Mouse (Mus musculus) forebrain, embryonic 16.5 days (tissue): ENCODE results near the gene Gchfr. TPM values are rescaled to one million over a fixed set of nuclear protein-coding genes. Genes with fewer than 3 reads are reported as not detected.

Source experiments
- ATAC-seq: fragments of 200-750 bp; cut with Nextera tagmentation; 2 replicates; pipeline ENCODE4 v1.8.0; 2017; ENCODE audit warnings: mild to moderate bottlenecking, moderate library complexity
- H3K27ac ChIP-seq: fragments of 300-500 bp; sonication (generic); 2 replicates; pipeline ENCODE4 v1.5.1; 2014; ENCODE audit warnings: low read length, control low read depth
- H3K27me3 ChIP-seq: fragments of 300-500 bp; sonication (generic); replicated peaks from 2 replicates; pipeline ENCODE4 v1.6.1; 2014; ENCODE audit warnings: low read length; ENCODE audit not compliant: control insufficient read depth, insufficient read depth
- H3K36me3 ChIP-seq: fragments of 300-500 bp; sonication (generic); 2 replicates; pipeline ENCODE4 v1.6.1; 2014; ENCODE audit not compliant: control insufficient read depth, insufficient read depth
- H3K4me1 ChIP-seq: fragments of 300-500 bp; sonication (generic); replicated peaks from 2 replicates; pipeline ENCODE4 v1.6.1; 2014; ENCODE audit warnings: low read length; ENCODE audit not compliant: control insufficient read depth, insufficient read depth
- H3K4me2 ChIP-seq: fragments of 300-500 bp; sonication (generic); 2 replicates; pipeline ENCODE4 v1.6.1; 2014; ENCODE audit warnings: mild to moderate bottlenecking, low read length, control low read depth
- H3K4me3 ChIP-seq: fragments of 300-500 bp; sonication (generic); replicated peaks from 2 replicates; pipeline ENCODE4 v1.5.1; 2014; ENCODE audit warnings: mild to moderate bottlenecking, low read length, control low read depth
- H3K9ac ChIP-seq: fragments of 300-500 bp; sonication (generic); replicated peaks from 2 replicates; pipeline ENCODE4 v1.6.1; 2014; ENCODE audit warnings: low read depth, low read length, control low read depth
- H3K9me3 ChIP-seq: fragments of 300-500 bp; sonication (generic); 2 replicates; pipeline ENCODE4 v1.6.1; 2016; ENCODE audit warnings: low read length; ENCODE audit not compliant: control insufficient read depth
- WGBS: fragments of 180-500 bp; shearing (Covaris S2); extraction: QIAGEN DNeasy Blood & Tissue Kit; methylation state at CpG from one replicate; pipeline ENCODE4 v1.1.7; 2014; 5-methylcytosine and 5-hydroxymethylcytosine counted together
- polyA plus RNA-seq: library from polyadenylated mRNA; unstranded; fragments of >200 nt; fragmentation: Nextera tagmentation; extraction: Ambion mirVana; gene quantifications from 2 replicates; pipeline ENCODE4 v1.2.1, GENCODE M21; 2015

Gene Gchfr
- polyA plus RNA-seq, 1 experiment from 2014 or later: 0.47 TPM

- Histone ChIP-seq H3K4me1 (peaks cover 26% of the 10 kb centered on the region), H3K9ac (no peak overlapping the region), H3K36me3 (no peaks in the 10 kb centered on the region), H3K27ac (no peak overlapping the region), H3K4me3 (no peak overlapping the region), H3K9me3 (no peaks in the 10 kb centered on the region), H3K27me3 (peaks cover 10% of the 10 kb centered on the region), H3K4me2 (no peak overlapping the region)
- ATAC-seq: no peak
- 85% methylated on average over 8 of the region's 8 CpGs for WGBS
These were observed 4.0 kb downstream of the Gchfr start for GRCm38 (mm10) chr2:119171574-119171973.

- Histone ChIP-seq H3K27me3 (peaks cover 2% of the 10 kb centered on the region), H3K9ac (no peak overlapping the region), H3K4me3 (no peak overlapping the region), H3K27ac (no peak overlapping the region), H3K9me3 (no peaks in the 10 kb centered on the region), H3K36me3 (no peaks in the 10 kb centered on the region), H3K4me1 (peaks cover 17% of the 10 kb centered on the region), H3K4me2 (no peak overlapping the region)
- ATAC-seq: no peak
- WGBS: 81% methylated on average over 7 of the region's 7 CpGs
These were observed 4.9 kb downstream of the Gchfr start for GRCm38 (mm10) chr2:119172446-119172845.

DNA sequence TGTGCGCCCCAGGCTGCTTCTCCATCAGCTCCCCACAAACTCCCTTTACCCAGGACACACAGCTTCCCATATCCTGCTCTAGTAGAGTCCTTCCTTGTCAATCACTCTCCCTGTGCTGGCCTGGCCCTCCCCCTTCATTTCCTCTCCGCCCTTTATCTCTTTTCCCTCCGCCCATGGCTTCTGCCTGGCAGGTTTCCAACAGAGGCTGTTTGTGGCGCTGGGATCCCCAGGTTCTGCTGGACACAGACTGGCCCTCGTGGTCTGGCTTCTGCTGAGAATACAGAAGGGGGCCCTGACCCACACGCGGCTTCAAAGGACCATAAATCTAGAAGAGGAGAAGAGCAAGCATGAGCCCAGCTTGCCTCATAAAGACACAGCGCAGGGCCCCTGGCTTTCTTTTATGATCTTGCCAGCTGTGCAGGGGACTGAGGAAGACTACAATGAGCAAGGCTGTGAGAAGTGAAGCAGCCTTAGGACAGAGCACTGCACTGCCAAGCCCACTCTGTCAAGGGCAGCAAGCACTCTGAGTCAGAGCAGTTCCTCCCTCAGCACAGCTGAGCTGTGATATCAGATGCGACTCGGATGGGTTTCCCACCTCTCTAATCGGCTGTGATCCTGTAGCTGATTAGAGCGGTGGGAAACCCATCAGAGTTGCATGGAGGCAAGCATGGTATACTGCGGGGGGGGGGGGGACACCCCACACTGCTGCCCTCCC is 5.4 kb downstream of the Gchfr start:
- H3K4me2 ChIP-seq: no peak overlapping the region
- no peak overlapping the region for H3K27ac ChIP-seq
- peaks cover 11% of the 10 kb centered on the region for H3K4me1 ChIP-seq
- H3K4me3 ChIP-seq: no peak overlapping the region
- ATAC-seq: 0 out of 2 replicates have a peak, but pooled peaks have one; percentile 26
- no peaks in the 10 kb centered on the region for H3K36me3 ChIP-seq
- 0 out of 2 replicates have a peak overlapping the region, but pooled peaks have one; percentile 19 for H3K9ac ChIP-seq
- no peaks in the 10 kb centered on the region for H3K9me3 ChIP-seq
- WGBS: 30% methylated on average over 13 of the region's 13 CpGs
- H3K27me3 ChIP-seq: no peaks in the 10 kb centered on the region; the same call in 1 of the 2 replicates

DNA sequence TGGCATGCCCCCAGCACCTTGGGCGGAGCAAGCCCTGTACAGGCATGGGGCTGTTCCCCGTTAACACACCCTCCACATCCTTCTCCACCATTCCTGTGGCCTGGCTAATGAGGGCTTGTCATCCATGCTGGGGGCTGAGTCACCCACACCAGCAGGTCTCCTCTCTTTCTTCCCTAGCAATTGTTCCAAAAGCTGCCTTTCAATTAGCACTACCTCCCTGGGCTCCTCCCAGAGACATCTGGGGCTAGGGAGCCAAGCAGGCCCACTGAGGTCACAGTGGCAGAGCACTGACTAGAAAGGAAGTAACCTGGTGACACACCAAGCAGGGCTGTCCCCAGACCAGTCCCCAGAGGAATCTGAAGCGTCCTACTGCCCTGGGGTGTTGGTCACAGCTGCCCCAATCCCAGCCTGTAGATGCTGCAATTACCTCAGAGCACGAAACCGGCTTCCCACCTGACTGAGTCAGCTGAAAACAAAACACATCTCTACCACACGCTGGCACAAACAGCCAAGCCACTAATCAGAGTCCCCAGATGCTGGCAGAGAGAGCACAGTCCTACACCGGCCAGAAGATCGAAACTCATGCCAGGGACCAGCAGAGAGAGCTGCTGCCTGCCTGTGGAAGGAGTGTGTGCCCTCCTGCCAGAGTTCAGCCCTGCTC is 6.5 kb downstream of the Gchfr start, which contains the start of gene Gm14137:
TSS of gene Gm14137 (plus strand) at position 519 of the 661 bp plus-strand sequence.
- Histone ChIP-seq H3K9ac (no peak within 1 kb of the TSS), H3K27me3 (no peaks in the 10 kb centered on the region), H3K4me1 (peaks cover 11% of the 10 kb centered on the region), H3K9me3 (no peaks in the 10 kb centered on the region), H3K4me2 (no peak within 1 kb of the TSS), H3K4me3 (no peak within 1 kb of the TSS), H3K36me3 (no peaks in the 10 kb centered on the region), H3K27ac (no peak within 1 kb of the TSS)
- 0 out of 2 replicates have a peak, but pooled peaks have one; percentile 21 for ATAC-seq
- 24% methylated on average over 8 of the region's 8 CpGs for WGBS

GRCm38 (mm10) chr2:119174866-119175265 is 7.3 kb downstream of the Gchfr start:
- Histone ChIP-seq H3K27me3 (no peaks in the 10 kb centered on the region), H3K4me3 (no peak overlapping the region), H3K4me2 (no peak overlapping the region), H3K27ac (no peak overlapping the region), H3K9me3 (no peaks in the 10 kb centered on the region), H3K4me1 (peaks cover 11% of the 10 kb centered on the region), H3K9ac (no peak overlapping the region), H3K36me3 (peaks cover 2% of the 10 kb centered on the region; the same call in 1 of the 2 replicates)
- ATAC-seq: no peak
- 63% methylated on average over 14 of the region's 14 CpGs for WGBS

- no peak overlapping the region for H3K4me2 ChIP-seq
- no peaks in the 10 kb centered on the region for H3K9me3 ChIP-seq
- WGBS: 76% methylated on average over 6 of the region's 6 CpGs
- no peak overlapping the region for H3K27ac ChIP-seq
- peaks cover 11% of the 10 kb centered on the region for H3K4me1 ChIP-seq
- no peak overlapping the region for H3K9ac ChIP-seq
- H3K36me3 ChIP-seq: peaks cover 6% of the 10 kb centered on the region; the same call in 1 of the 2 replicates
- ATAC-seq: no peak
- H3K4me3 ChIP-seq: no peak overlapping the region
- H3K27me3 ChIP-seq: no peaks in the 10 kb centered on the region
These were observed 8.0 kb downstream of the Gchfr start for GRCm38 (mm10) chr2:119175614-119176013.

- H3K27me3 ChIP-seq: no peaks in the 10 kb centered on the region
- peaks cover 11% of the 10 kb centered on the region for H3K4me1 ChIP-seq
- WGBS: 63% methylated on average over 3 of the region's 3 CpGs
- peaks cover 6% of the 10 kb centered on the region; the same call in 1 of the 2 replicates for H3K36me3 ChIP-seq
- no peaks in the 10 kb centered on the region for H3K9me3 ChIP-seq
- H3K27ac ChIP-seq: no peak overlapping the region
- no peak for ATAC-seq
- H3K9ac ChIP-seq: no peak overlapping the region
- H3K4me2 ChIP-seq: no peak overlapping the region
- no peak overlapping the region for H3K4me3 ChIP-seq
These were observed 9.2 kb downstream of the Gchfr start for GRCm38 (mm10) chr2:119176761-119177160.

- WGBS: 91% methylated on average over 5 of the region's 5 CpGs
- peaks cover 6% of the 10 kb centered on the region; the same call in 1 of the 2 replicates for H3K36me3 ChIP-seq
- H3K4me1 ChIP-seq: peaks cover 11% of the 10 kb centered on the region
- no peak overlapping the region for H3K27ac ChIP-seq
- H3K4me2 ChIP-seq: no peak overlapping the region
- no peak overlapping the region for H3K9ac ChIP-seq
- no peak for ATAC-seq
- no peaks in the 10 kb centered on the region for H3K27me3 ChIP-seq
- H3K9me3 ChIP-seq: no peaks in the 10 kb centered on the region
- no peak overlapping the region for H3K4me3 ChIP-seq
These were observed 9.9 kb downstream of the Gchfr start for GRCm38 (mm10) chr2:119177384-119177939.

GRCm38 (mm10) chr2:119182914-119183313 is 15.3 kb downstream of the Gchfr start:
- 79% methylated on average over 7 of the region's 7 CpGs for WGBS
- no peak overlapping the region for H3K27ac ChIP-seq
- peaks cover 12% of the 10 kb centered on the region for H3K36me3 ChIP-seq
- H3K9me3 ChIP-seq: no peaks in the 10 kb centered on the region
- no peak overlapping the region for H3K4me2 ChIP-seq
- no peak for ATAC-seq
- H3K9ac ChIP-seq: no peak overlapping the region
- H3K4me3 ChIP-seq: no peak overlapping the region
- no peaks in the 10 kb centered on the region for H3K27me3 ChIP-seq
- H3K4me1 ChIP-seq: no peaks in the 10 kb centered on the region
